Mouse (Mus musculus) MEL (cell line): ENCODE data around the gene Ffar1.

Experiments
- CTCF ChIP-seq, 3 experiments: IDR thresholded peaks in 2 of 3; conservative IDR thresholded peaks in 1 of 3; 2 replicates each; pipeline ENCODE4 v1.5.1; 2011 to 2012; ENCODE audit warnings: low read length in 3 of 3, low read depth in 2 of 3, mild to moderate bottlenecking in 2 of 3, improper control_type of control experiment in 1 of 3, inconsistent platforms in 1 of 3, mixed read lengths in 1 of 3, moderate library complexity in 1 of 3; ENCODE audit not compliant: control insufficient read depth in 1 of 3, insufficient read depth in 1 of 3, poor library complexity in 1 of 3, severe bottlenecking in 1 of 3
- ELF1 ChIP-seq: IDR thresholded peaks from 2 replicates; pipeline ENCODE4 v1.6.1; 2014; ENCODE audit warnings: low read depth, mild to moderate bottlenecking, inconsistent platforms, low read length, improper control_type of control experiment, moderate library complexity
- EP300 ChIP-seq, 2 experiments: IDR thresholded peaks; 2 replicates each; pipeline ENCODE4 v1.6.1; 2011; ENCODE audit warnings: improper control_type of control experiment in 2 of 2, low read length in 2 of 2, low read depth in 1 of 2, mild to moderate bottlenecking in 1 of 2
- GATA1 ChIP-seq: IDR thresholded peaks from 2 replicates; pipeline ENCODE4 v1.6.1; 2011; ENCODE audit warnings: low read depth, low read length, improper control_type of control experiment
- HCFC1 ChIP-seq: IDR thresholded peaks from 2 replicates; pipeline ENCODE4 v1.6.1; 2012; ENCODE audit warnings: low read depth, mild to moderate bottlenecking, inconsistent platforms, low read length, improper control_type of control experiment, moderate library complexity
- MAFK ChIP-seq: IDR thresholded peaks from 2 replicates; pipeline ENCODE4 v1.6.1; 2011; ENCODE audit warnings: low read depth, mild to moderate bottlenecking, low read length, improper control_type of control experiment, borderline replicate concordance
- MEF2A ChIP-seq: IDR thresholded peaks from 2 replicates; pipeline ENCODE4 v1.6.1; 2014; ENCODE audit warnings: low read depth, mild to moderate bottlenecking, inconsistent platforms, low read length, improper control_type of control experiment; ENCODE audit not compliant: poor library complexity, insufficient replicate concordance, severe bottlenecking; ENCODE audit errors: extremely low read depth
- POLR2AphosphoS5 ChIP-seq: IDR thresholded peaks from 2 replicates; pipeline ENCODE4 v1.6.1; 2012; ENCODE audit warnings: low read depth, borderline replicate concordance, mild to moderate bottlenecking, inconsistent platforms, low read length, moderate library complexity, mixed read lengths
- RCOR1 ChIP-seq: IDR thresholded peaks from 2 replicates; pipeline ENCODE4 v1.6.1; 2012; ENCODE audit warnings: low read depth, mild to moderate bottlenecking, inconsistent platforms, low read length, improper control_type of control experiment
- UBTF ChIP-seq: IDR thresholded peaks from 2 replicates; pipeline ENCODE4 v1.6.1; 2012; ENCODE audit warnings: low read depth, mild to moderate bottlenecking, inconsistent platforms, low read length, improper control_type of control experiment, moderate library complexity, borderline replicate concordance; ENCODE audit not compliant: insufficient read depth
- USF2 ChIP-seq, 2 experiments: IDR thresholded peaks; 2 replicates each; pipeline ENCODE4 v1.6.1; 2011 to 2012; ENCODE audit warnings: improper control_type of control experiment in 2 of 2, low read length in 2 of 2, borderline replicate concordance in 1 of 2, inconsistent platforms in 1 of 2, low read depth in 1 of 2, mild to moderate bottlenecking in 1 of 2; ENCODE audit not compliant: insufficient read depth in 1 of 2

GRCm38 (mm10) chr7:30863386-30863785 is 2.0 kb upstream of the Ffar1 start:
- TF ChIP-seq ELF1 (no peak), CTCF (IDR thresholded peaks at IDR 0.05 in 2 of 3, conservative IDR thresholded peaks at IDR 0.05 in 1 of 3; ENCODE audit: control insufficient read depth in 1 of 3, insufficient read depth in 1 of 3, low read depth in 2 of 3, low read length in 3 of 3, poor library complexity in 1 of 3, severe bottlenecking in 1 of 3) (no peak), GATA1 (no peak), RCOR1 (no peak), EP300 (IDR thresholded peaks at IDR 0.05; ENCODE audit: low read depth in 1 of 2, low read length in 2 of 2) (no peak), USF2 (IDR thresholded peaks at IDR 0.05; ENCODE audit: borderline replicate concordance in 1 of 2, insufficient read depth in 1 of 2, low read depth in 1 of 2, low read length in 2 of 2) (no peak), UBTF (no peak), POLR2AphosphoS5 (no peak), MAFK (no peak), MEF2A (no peak), HCFC1 (no peak)
